Mouse (Mus musculus): ENCODE results near the gene Lin54.

Lin54 gene

GRCm38 (mm10) chr5:100500458-100500961, at the start of gene Lin54:
Lin54 (minus strand) TSS chr5:100500639.
- peak; percentile 96 for DNase-seq (ENCODE audit: low read depth, low spot score)

DNA sequence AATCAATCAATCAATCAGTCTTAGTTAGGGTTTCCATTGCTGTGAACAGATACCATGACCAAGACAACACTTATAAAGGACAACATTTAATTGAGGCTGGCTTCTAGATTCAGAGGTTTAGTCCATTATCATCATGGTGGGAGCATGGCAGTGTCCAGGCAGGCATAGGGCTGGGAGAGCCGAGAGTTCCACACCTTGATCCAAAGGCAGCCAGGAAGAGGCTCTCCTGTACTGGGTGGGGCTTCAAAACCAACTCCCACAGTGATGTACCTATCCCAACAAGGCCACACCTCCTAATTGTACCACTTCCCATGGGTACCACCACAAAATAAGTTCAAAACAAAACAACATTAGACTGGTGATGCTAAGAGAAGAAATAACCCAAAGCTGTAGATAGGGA, 49.7 kb upstream of the Lin54 start:
- no peak for DNase-seq (ENCODE audit: low read depth, low spot score)

GRCm38 (mm10) chr5:100549311-100549710, 48.9 kb upstream of the Lin54 start:
- DNase-seq (ENCODE audit: low read depth, low spot score): no peak

GRCm38 (mm10) chr5:100548236-100548635, 47.8 kb upstream of the Lin54 start:
- no peak for DNase-seq (ENCODE audit: low read depth, low spot score)

DNA sequence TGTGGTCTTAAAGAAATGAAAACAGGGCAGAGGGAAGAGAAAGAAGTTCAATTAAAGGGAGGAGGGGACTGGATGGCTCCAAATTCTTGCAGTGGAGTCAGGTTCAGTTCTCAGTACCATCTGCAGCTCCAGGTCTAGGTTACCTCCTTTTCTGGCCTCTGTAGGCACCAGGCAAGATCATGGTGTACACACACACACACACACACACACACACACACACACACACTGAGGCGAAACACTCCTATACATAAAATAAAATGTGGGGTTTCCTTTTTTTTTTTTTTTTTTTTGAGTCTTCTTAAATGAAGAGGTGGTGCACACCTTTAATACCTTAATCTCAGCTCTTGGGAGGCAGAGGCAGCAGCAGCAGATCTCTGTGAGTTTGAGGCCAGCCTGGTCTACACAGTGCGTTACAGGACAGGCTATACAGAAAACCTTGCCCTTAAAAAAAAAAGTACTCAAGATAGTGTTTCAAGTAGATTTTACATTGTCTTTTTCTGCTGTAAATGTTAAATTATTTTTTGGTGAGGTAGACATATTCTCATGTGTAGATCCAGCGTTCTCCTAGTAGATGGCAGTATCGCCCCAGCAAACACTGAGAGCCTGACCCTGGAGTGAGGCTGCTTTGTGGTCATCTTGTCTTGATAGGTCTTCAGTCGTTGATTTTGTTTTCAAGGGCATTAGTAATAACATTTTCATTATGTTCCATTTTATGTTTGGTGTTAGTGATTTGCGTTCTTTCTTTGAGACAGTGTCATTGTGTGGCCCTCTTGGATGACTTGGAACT, 46.0 kb upstream of the Lin54 start:
- no peak for DNase-seq (ENCODE audit: low read depth, low spot score)

GRCm38 (mm10) chr5:100536638-100537037, 36.2 kb upstream of the Lin54 start:
- DNase-seq (ENCODE audit: low read depth, low spot score): peak; percentile 45

- DNase-seq (ENCODE audit: low read depth, low spot score): no peak
Observed at GRCm38 (mm10) chr5:100535826-100536225, 35.4 kb upstream of the Lin54 start.

DNA sequence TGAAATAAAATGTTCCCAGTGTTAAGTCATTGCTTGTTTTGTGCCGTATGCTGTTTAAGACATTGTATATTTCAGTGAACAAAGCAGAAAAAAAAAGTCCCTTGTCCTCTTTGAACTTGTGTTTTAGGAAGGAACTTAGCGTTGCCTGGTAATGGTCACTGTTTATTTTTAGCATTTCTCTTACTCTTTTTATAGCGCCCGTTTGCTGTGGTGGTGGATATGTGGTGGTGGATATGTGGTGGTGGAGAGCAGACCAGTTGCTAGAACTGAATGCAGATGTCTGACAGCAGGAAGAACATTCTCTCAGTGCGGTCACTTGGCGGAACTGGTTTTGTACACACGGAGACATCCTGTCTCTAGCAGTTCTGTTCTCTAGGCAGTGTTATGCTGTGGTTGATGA, 25.7 kb upstream of the Lin54 start:
- no peak for DNase-seq (ENCODE audit: low read depth, low spot score)

DNA sequence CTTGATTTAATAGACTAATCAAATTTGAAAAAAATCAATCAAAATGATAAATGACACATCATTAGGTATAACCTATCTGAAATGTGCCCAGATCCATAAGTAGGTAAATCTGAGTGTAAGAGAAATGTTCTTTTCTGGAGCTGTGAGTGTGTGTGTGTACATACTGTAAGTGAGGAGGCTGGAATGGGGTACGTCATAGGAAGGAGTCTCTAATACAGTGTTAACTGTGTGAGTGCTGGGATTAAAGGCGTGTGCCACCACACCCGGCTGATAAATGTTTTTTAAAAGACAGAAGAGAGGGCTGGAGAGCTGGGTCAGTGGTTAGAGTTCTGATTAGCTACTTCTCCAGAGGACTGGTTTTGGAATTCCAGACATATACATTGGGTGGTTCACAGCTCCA, 25.2 kb upstream of the Lin54 start:
- no peak for DNase-seq (ENCODE audit: low read depth, low spot score)

- DNase-seq (ENCODE audit: low read depth, low spot score): no peak
Observed at GRCm38 (mm10) chr5:100524921-100525320, 24.5 kb upstream of the Lin54 start.

DNA sequence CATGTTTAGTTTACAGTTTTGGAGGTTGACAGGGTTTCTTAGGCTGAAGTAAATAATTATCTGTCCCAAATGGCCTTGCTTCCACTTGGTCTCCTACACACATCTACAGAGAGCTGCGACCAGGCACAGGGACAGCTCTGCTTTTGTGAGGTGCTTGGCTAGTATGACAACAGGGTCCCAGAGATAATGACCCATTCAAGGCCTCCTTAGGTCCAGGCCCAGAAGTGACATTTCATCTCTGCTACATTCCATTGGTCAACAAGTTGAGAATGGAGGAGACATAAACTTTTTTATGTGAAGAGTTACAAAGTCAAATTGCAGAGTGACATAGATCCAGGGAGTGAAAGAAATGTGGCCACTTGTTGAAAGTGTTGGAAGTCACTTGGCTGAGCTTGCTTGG, 22.9 kb upstream of the Lin54 start:
- DNase-seq (ENCODE audit: low read depth, low spot score): no peak

- no peak for DNase-seq (ENCODE audit: low read depth, low spot score)
Observed at GRCm38 (mm10) chr5:100520223-100520622, 19.8 kb upstream of the Lin54 start.

GRCm38 (mm10) chr5:100519027-100519411, 18.6 kb upstream of the Lin54 start:
- DNase-seq (ENCODE audit: low read depth, low spot score): no peak

GRCm38 (mm10) chr5:100518049-100519026, 17.9 kb upstream of the Lin54 start, which contains the start of gene Cops4:
Cops4 (plus strand) TSS chr5:100518309.
- peak; percentile 100 for DNase-seq (ENCODE audit: low read depth, low spot score)

- DNase-seq (ENCODE audit: low read depth, low spot score): no peak
Observed at GRCm38 (mm10) chr5:100512576-100512975, 12.1 kb upstream of the Lin54 start.

- peak; percentile 31 for DNase-seq (ENCODE audit: low read depth, low spot score)
Observed at GRCm38 (mm10) chr5:100509247-100509646, 8.8 kb upstream of the Lin54 start.

GRCm38 (mm10) chr5:100501267-100501666, 828 bp upstream of the Lin54 start:
- DNase-seq (ENCODE audit: low read depth, low spot score): no peak

GRCm38 (mm10) chr5:100499831-100500304, 571 bp downstream of the Lin54 start:
- peak; percentile 65 for DNase-seq (ENCODE audit: low read depth, low spot score)

- no peak for DNase-seq (ENCODE audit: low read depth, low spot score)
Observed at GRCm38 (mm10) chr5:100499243-100499642, 1.2 kb downstream of the Lin54 start.

DNA sequence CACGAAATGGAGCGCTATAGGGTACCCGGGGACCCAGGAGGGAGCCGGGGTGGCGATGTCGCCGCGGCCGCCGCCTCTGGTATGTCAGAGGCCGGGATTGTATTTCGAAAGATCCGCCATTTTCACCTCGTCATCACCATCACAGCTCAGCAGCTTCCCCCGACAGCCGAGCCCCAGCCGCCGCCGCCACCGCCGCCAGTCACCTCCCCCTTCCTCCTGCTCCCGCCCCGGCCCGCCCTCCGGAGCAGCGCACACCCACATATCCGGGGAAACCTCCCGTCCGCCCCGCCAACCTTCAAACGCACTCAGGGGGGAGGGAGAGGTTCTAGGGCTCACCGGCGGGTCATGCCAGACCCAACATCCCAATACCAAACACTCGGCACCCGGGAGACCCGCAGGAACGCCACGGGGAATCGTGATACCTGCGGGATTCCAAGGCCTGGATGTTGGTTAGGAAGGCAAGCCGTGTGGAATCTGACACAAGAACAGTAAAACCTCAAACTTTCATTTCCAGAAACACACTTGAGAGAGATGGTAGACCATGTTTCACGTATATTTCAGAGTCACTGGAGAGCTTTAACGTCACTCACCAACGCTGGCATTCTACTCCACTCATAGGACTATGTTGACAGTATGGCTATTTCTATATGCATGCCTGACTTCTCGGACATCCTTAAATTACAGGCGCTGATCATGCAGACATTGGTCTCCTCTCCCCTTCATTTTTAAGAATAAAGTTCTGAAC, 1.8 kb downstream of the Lin54 start:
- DNase-seq (ENCODE audit: low read depth, low spot score): peak; percentile 72

- peak; percentile 36 for DNase-seq (ENCODE audit: low read depth, low spot score)
Observed at GRCm38 (mm10) chr5:100491704-100492103, 8.7 kb downstream of the Lin54 start.

Data from R1 (cell line).